Comparison of ENCODE assay signal across 10 mouse cellular contexts in the genomic region with DNA sequence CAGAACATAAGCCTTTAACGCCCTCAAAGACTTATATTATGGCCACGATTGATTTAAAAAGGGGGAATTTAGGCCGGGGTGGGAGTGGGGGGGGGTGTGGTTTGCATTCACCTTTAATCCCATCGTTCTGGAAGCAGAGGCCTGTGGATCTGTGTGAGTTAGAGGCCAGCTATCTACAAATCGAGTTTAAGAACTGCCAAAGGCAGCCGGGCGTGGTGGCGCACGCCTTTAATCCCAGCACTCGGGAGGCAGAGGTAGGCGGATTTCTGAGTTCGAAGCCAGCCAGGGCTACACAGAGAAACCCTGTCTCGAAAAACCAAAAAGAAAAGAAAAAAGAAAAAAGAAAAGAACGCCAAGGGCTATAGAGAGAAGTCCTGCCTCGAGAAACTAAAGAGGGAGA. TPM values are rescaled to one million over a fixed set of nuclear protein-coding genes. Genes with fewer than 3 reads are reported as not detected.
DNase-seq lines count a peak whose midpoint lies in the region; ATAC-seq and TF ChIP-seq lines count a peak whose summit lies in the region.
"Not testable (repeated sequence)": the region's sequence is repeated elsewhere in the genome, so short reads cannot be mapped to it uniquely, and the experiment has no call there.
"Had no signal": no experiment of that assay in that cellular context is flagged by ENCODE, and none has a peak within 500 bp of the region (broad histone marks: within the 10 kb centered on the region; RNA-seq: fewer than 3 reads in every experiment).

No protein-coding gene starts in this region.

- not testable (repeated sequence) for TF ChIP-seq CTCF in C2C12 (IDR thresholded peaks at IDR 0.05; ENCODE audit: control insufficient read depth, insufficient read depth, insufficient read length)

- H3K79me2 ChIP-seq in C2C12 (ENCODE audit: control insufficient read depth, insufficient read depth) (peaks cover 63% of the 10 kb centered on the region), macrophage (ENCODE audit: inconsistent target) (peaks cover 62% of the 10 kb centered on the region)

- H3K27me3 ChIP-seq in C2C12 (ENCODE audit: control insufficient read depth, insufficient read depth, insufficient read length); forebrain, embryonic 13.5 days; heart, embryonic 15.5 days; intestine, embryonic 16.5 days (replicated peaks; ENCODE audit: control insufficient read depth, insufficient read depth, low read length); limb, embryonic 14.5 days (ENCODE audit: control insufficient read depth, insufficient read depth, low read length); neural tube, embryonic 13.5 days: not testable (repeated sequence)

- peaks cover 57% of the 10 kb centered on the region for H3K4me1 ChIP-seq in forebrain, embryonic 13.5 days
- H3K4me1 ChIP-seq in heart, embryonic 15.5 days (replicated peaks) = peaks cover 30% of the 10 kb centered on the region
- peaks cover 12% of the 10 kb centered on the region for H3K4me1 ChIP-seq in intestine, embryonic 16.5 days (ENCODE audit: control insufficient read depth, insufficient read depth, low read length)
- H3K4me1 ChIP-seq in limb, embryonic 14.5 days (ENCODE audit: control insufficient read depth, insufficient read depth, low read length) = peaks cover 14% of the 10 kb centered on the region
- H3K4me1 ChIP-seq in neural tube, embryonic 13.5 days (replicated peaks) = peaks cover 57% of the 10 kb centered on the region

- H3K36me3 ChIP-seq in C2C12 (ENCODE audit: control insufficient read depth, insufficient read depth); forebrain, embryonic 13.5 days (ENCODE audit: poor library complexity, severe bottlenecking); heart, embryonic 15.5 days; intestine, embryonic 16.5 days (ENCODE audit: control insufficient read depth, insufficient read depth, low read length); limb, embryonic 14.5 days (ENCODE audit: control insufficient read depth, insufficient read depth, low read length); macrophage (ENCODE audit: inconsistent target); neural tube, embryonic 13.5 days: not testable (repeated sequence)

- peak; percentile 45 for DNase-seq in cerebellum, postnatal 10 days
- DNase-seq in limb, embryonic 14.5 days (ENCODE audit: low spot score) = not testable (repeated sequence)

- peak overlapping the region; percentile 76 for H3K4me2 ChIP-seq in forebrain, embryonic 13.5 days
- H3K4me2 ChIP-seq in heart, embryonic 15.5 days = peak overlapping the region; percentile 85
- H3K4me2 ChIP-seq in intestine, embryonic 16.5 days (ENCODE audit: low read depth, low read length) = peak overlapping the region; percentile 83
- H3K4me2 ChIP-seq in limb, embryonic 14.5 days (replicated peaks; ENCODE audit: low read depth, low read length, severe bottlenecking) = peak overlapping the region; percentile 56
- H3K4me2 ChIP-seq in neural tube, embryonic 13.5 days = peak overlapping the region; percentile 76

- H3K9me3 ChIP-seq in forebrain, embryonic 13.5 days (replicated peaks); heart, embryonic 15.5 days (replicated peaks); intestine, embryonic 16.5 days (ENCODE audit: control insufficient read depth, low read length); limb, embryonic 14.5 days (ENCODE audit: control insufficient read depth, low read length); neural tube, embryonic 13.5 days: not testable (repeated sequence)

- not testable (repeated sequence) for H3K27ac ChIP-seq in forebrain, embryonic 13.5 days; heart, embryonic 15.5 days; intestine, embryonic 16.5 days (ENCODE audit: low read length); limb, embryonic 14.5 days (replicated peaks; ENCODE audit: low read depth, low read length); macrophage; neural tube, embryonic 13.5 days (replicated peaks)

- peak overlapping the region; percentile 99 for H3K4me3 ChIP-seq in C2C12 (ENCODE audit: insufficient read depth, poor library complexity, severe bottlenecking)
- H3K4me3 ChIP-seq in forebrain, embryonic 13.5 days = peak overlapping the region; percentile 90
- peak overlapping the region; percentile 100 for H3K4me3 ChIP-seq in heart, embryonic 15.5 days
- peak overlapping the region; percentile 94 for H3K4me3 ChIP-seq in intestine, embryonic 16.5 days (ENCODE audit: low read length)
- H3K4me3 ChIP-seq in limb, embryonic 14.5 days (replicated peaks; ENCODE audit: low read length) = peak overlapping the region; percentile 100
- H3K4me3 ChIP-seq in macrophage (ENCODE audit: inconsistent target) = peak overlapping the region; percentile 67
- H3K4me3 ChIP-seq in neural tube, embryonic 13.5 days = peak overlapping the region; percentile 100

- peaks cover 60% of the 10 kb centered on the region for H3K79me3 ChIP-seq in C2C12 (ENCODE audit: low read depth)

- TF ChIP-seq POLR2A in limb, embryonic 14.5 days (IDR thresholded peaks at IDR 0.05; ENCODE audit: borderline replicate concordance, extremely low read depth, insufficient read depth, insufficient read length) = not testable (repeated sequence)

- 21% methylated on average over 15 of the region's 15 CpGs for WGBS in forebrain, embryonic 13.5 days
- WGBS in heart, embryonic 15.5 days = 30% methylated on average over 15 of the region's 15 CpGs
- 28% methylated on average over 15 of the region's 15 CpGs for WGBS in intestine, embryonic 16.5 days
- 40% methylated on average over 15 of the region's 15 CpGs for WGBS in limb, embryonic 14.5 days
- WGBS in macrophage (ENCODE audit: missing documents) = 62% methylated on average over 14 of the region's 15 CpGs
- 39% methylated on average over 15 of the region's 15 CpGs for WGBS in neural tube, embryonic 13.5 days

- H3ac ChIP-seq in C2C12 (ENCODE audit: control insufficient read depth, insufficient read length, low read depth) = not testable (repeated sequence)

- H3K9ac ChIP-seq in forebrain, embryonic 13.5 days = peak overlapping the region; percentile 97
- H3K9ac ChIP-seq in heart, embryonic 15.5 days = peak overlapping the region; percentile 100
- H3K9ac ChIP-seq in intestine, embryonic 16.5 days (ENCODE audit: low read depth, low read length) = not testable (repeated sequence)
- H3K9ac ChIP-seq in limb, embryonic 14.5 days (ENCODE audit: low read depth, low read length, severe bottlenecking) = peak overlapping the region; percentile 97; the same call in 1 of the 2 replicates
- H3K9ac ChIP-seq in neural tube, embryonic 13.5 days = peak overlapping the region; percentile 100

- not testable (repeated sequence) for ATAC-seq in forebrain, embryonic 13.5 days; heart, embryonic 15.5 days (replicated peaks; ENCODE audit: insufficient number of reproducible peaks, insufficient read depth, low FRiP score, low read depth); intestine, embryonic 16.5 days; limb, embryonic 14.5 days (ENCODE audit: low FRiP score, low read depth); neural tube, embryonic 13.5 days (ENCODE audit: low read depth)

RNA-seq across cellular contexts. Expression of gene Usp22, which starts 1.4 kb away (rescaled TPM):
- polyA plus RNA-seq in C2C12 (2012; fragmentation: generic; extraction: Trizol) = 42.6 TPM
- polyA plus RNA-seq in forebrain, embryonic 13.5 days (2015; fragmentation: Nextera tagmentation; extraction: Ambion mirVana) = 272 and 304 TPM in 2 replicates
- 60.7 and 79.1 TPM in 2 replicates for polyA plus RNA-seq in heart, embryonic 15.5 days (2015; fragmentation: Nextera tagmentation; extraction: Ambion mirVana)
- 72.5 and 80.2 TPM in 2 replicates for polyA plus RNA-seq in intestine, embryonic 16.5 days (2015; fragmentation: Nextera tagmentation; extraction: Ambion mirVana)
- polyA plus RNA-seq in limb, embryonic 14.5 days (2012; rRNA removed) = 123 and 146 TPM in 2 replicates
- 174 and 201 TPM in 2 replicates for polyA plus RNA-seq in limb, embryonic 14.5 days (2014; fragmentation: Nextera tagmentation; extraction: Ambion mirVana)
- total RNA-seq in macrophage (2018; cell fraction: chromatin; rRNA removed) = 10 to 100 TPM in 25 of 26 experiments, 1 to 10 TPM in 1; 7.6 to 35.9 (median 24.8) TPM
- total RNA-seq in macrophage (2018; cell fraction: cytosol; rRNA removed) = 10 to 100 TPM; 20.6 to 39.1 (median 31.9) TPM
- total RNA-seq in macrophage (2018; cell fraction: nucleus; rRNA removed) = 10 to 100 TPM; 13.4 to 39.8 (median 27.5) TPM
- polyA plus RNA-seq in macrophage (2018) = 20.1 to 31.2 TPM (median 25.8 TPM) in 3 replicates
- 362 and 373 TPM in 2 replicates for polyA plus RNA-seq in neural tube, embryonic 13.5 days (2015; fragmentation: Nextera tagmentation; extraction: Ambion mirVana)

RNA-seq across cellular contexts. Expression of gene Aldh3a1, which starts 33.9 kb away (rescaled TPM):
- polyA plus RNA-seq in C2C12 (2012; fragmentation: generic; extraction: Trizol) (19.7 TPM), macrophage (2018) (not detected in 3 replicates)
- not detected in 2 replicates for polyA plus RNA-seq in forebrain, embryonic 13.5 days (2015; fragmentation: Nextera tagmentation; extraction: Ambion mirVana)
- polyA plus RNA-seq in heart, embryonic 15.5 days (2015; fragmentation: Nextera tagmentation; extraction: Ambion mirVana) = 0.25 and 0.42 TPM in 2 replicates
- 0.07 and 0.12 TPM in 2 replicates for polyA plus RNA-seq in intestine, embryonic 16.5 days (2015; fragmentation: Nextera tagmentation; extraction: Ambion mirVana)
- polyA plus RNA-seq in limb, embryonic 14.5 days (2012; rRNA removed) = 0.47 and 0.55 TPM in 2 replicates
- polyA plus RNA-seq in limb, embryonic 14.5 days (2014; fragmentation: Nextera tagmentation; extraction: Ambion mirVana) = 0.47 and 0.70 TPM in 2 replicates
- not detected for total RNA-seq in macrophage (2018; cell fraction: chromatin; rRNA removed)
- total RNA-seq in macrophage (2018; cell fraction: cytosol; rRNA removed) = not detected
- total RNA-seq in macrophage (2018; cell fraction: nucleus; rRNA removed) = not detected
- not detected in 2 replicates for polyA plus RNA-seq in neural tube, embryonic 13.5 days (2015; fragmentation: Nextera tagmentation; extraction: Ambion mirVana)
- total RNA-seq: liver, adult 2 months had no signal
- polyA plus RNA-seq: Patski had no signal

RNA-seq across cellular contexts. Expression of gene Tnfrsf13b, which starts 46.9 kb away (rescaled TPM):
- not detected for polyA plus RNA-seq in C2C12 (2012; fragmentation: generic; extraction: Trizol)
- polyA plus RNA-seq in forebrain, embryonic 13.5 days (2015; fragmentation: Nextera tagmentation; extraction: Ambion mirVana) = 0.48 and 0.63 TPM in 2 replicates
- 1.8 and 3.4 TPM in 2 replicates for polyA plus RNA-seq in heart, embryonic 15.5 days (2015; fragmentation: Nextera tagmentation; extraction: Ambion mirVana)
- 1.8 and 2.5 TPM in 2 replicates for polyA plus RNA-seq in intestine, embryonic 16.5 days (2015; fragmentation: Nextera tagmentation; extraction: Ambion mirVana)
- polyA plus RNA-seq in limb, embryonic 14.5 days (2012; rRNA removed) = 3.8 and 5.1 TPM in 2 replicates
- polyA plus RNA-seq in limb, embryonic 14.5 days (2014; fragmentation: Nextera tagmentation; extraction: Ambion mirVana) = 2.2 and 3.6 TPM in 2 replicates
- 10 to 100 TPM in 13 of 26 experiments, 1 to 10 TPM in 13; 1.8 to 42.9 (median 11.1) TPM for total RNA-seq in macrophage (2018; cell fraction: chromatin; rRNA removed)
- total RNA-seq in macrophage (2018; cell fraction: cytosol; rRNA removed) = 10 to 100 TPM; 30.6 to 61.4 (median 49.5) TPM
- 10 to 100 TPM in 25 of 26 experiments, 1 to 10 TPM in 1; 9.8 to 70.3 (median 24.3) TPM for total RNA-seq in macrophage (2018; cell fraction: nucleus; rRNA removed)
- polyA plus RNA-seq in macrophage (2018) = 35.3 to 55.0 TPM (median 51.2 TPM) in 3 replicates
- 1.5 and 1.8 TPM in 2 replicates for polyA plus RNA-seq in neural tube, embryonic 13.5 days (2015; fragmentation: Nextera tagmentation; extraction: Ambion mirVana)
- polyA plus RNA-seq: Patski had no signal

Comparison
In these comparisons a context has a peak if more than half of its experiments do, and no peak if none do; other contexts are left out.
1. RNA of gene Aldh3a1, which starts 33.9 kb away (polyA plus RNA-seq): 19.7 TPM in C2C12 (single experiment); 0.47 to 0.70 TPM in limb, embryonic 14.5 days, 0.25 to 0.42 TPM in heart, embryonic 15.5 days, 0.07 to 0.12 TPM in intestine, embryonic 16.5 days, not detected in neural tube, embryonic 13.5 days, not detected in macrophage and not detected in forebrain, embryonic 13.5 days; every median in the first group is over 10 times any median in the second.
2. Peak in every context shown above with its lines, with median percentiles within 50 percentile points of each other: H3K4me3 ChIP-seq and H3K4me2 ChIP-seq.